Mouse (Mus musculus) kidney, adult 8-10 months (tissue): ENCODE measurements around the gene Mogat2.

ENCODE experiments used
- DNase-seq, 2 experiments: peaks; one replicate each; pipeline ENCODE4 v3.0.0; 2022

The Mogat2 gene

DNA sequence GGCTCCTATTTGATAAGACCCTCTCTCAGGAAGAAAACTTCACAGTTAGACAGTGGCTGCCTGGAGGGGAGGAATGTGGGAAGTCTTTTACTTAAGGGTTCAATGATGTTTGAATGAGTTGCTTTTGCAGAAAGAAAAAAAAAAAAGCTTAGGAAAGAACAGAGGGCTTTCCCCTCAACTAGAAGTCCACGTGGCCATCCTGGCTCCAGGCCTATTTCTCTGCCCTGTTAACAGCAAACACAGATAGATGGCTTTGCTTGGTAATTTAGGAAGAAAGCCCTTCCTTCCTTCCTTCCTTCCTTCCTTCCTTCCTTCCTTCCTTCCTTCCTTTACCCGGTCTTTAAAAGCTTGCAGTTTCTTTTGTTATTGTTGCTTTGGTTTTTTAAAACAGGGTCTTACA lies 3.5 kb downstream of the Mogat2 start:
- no peak for DNase-seq

- DNase-seq, result no peak
Measured at GRCm38 (mm10) chr7:99232571-99232970, 5.8 kb downstream of the Mogat2 start.

DNA sequence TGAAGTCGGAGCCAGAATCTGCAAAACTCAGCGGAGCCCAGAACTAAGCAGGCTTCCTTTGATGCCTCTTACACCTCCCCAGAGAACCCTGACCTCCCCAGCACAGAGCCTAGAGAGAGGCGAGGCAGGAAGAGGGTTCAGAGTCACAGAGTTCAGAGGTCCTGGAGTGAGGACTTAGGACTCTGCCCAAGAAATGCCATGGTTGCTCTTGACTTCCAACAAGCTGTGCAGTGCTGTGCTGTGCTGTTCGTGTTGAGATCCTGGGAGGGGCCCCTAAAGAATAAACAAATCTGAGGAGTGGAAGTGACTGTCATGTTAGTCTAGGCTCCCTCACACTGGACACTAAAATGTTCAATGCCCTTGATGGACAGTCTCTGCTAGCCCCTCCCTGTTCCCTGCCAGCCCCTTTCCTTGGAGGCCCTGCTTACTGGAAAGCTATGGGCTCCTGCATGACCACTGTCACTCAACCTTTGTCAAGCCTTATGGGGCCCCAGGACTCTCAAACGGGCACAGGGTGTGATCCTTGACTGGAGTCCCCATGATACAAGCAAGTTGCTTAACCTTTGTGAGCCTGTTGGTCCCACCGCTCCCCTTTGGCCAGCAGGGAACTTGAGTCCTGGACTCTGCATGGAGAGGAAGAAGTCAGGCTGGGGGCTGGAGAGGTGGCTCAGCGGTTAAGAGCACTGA lies 8.2 kb downstream of the Mogat2 start:
- DNase-seq, result peak; percentile 65 to 78

GRCm38 (mm10) chr7:99229411-99229810 lies 9.0 kb downstream of the Mogat2 start:
- peak; percentile 34 to 62 for DNase-seq

GRCm38 (mm10) chr7:99228825-99229224 lies 9.6 kb downstream of the Mogat2 start:
- no peak for DNase-seq

- DNase-seq, result no peak
Measured at GRCm38 (mm10) chr7:99227267-99227666, 11.2 kb downstream of the Mogat2 start.

DNA sequence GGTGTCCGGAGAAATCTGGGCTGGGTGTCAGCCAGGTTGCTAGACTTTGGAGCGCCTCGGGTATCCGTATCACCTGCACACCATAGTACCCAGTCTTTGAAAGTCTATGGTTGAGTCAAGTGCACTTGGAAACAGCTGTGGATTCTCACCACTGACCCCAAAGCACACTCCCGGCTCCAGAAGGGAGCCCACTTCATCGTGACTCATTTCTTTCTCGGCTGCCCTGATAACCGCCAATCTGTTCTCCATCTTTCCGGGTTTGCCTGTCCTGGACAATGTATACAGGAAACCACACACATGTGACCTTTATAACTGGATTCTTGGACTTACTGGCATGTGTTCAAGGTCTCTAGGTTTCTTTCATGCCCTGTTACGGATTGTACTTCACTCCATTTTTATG lies 11.8 kb downstream of the Mogat2 start:
- DNase-seq, result no peak

DNA sequence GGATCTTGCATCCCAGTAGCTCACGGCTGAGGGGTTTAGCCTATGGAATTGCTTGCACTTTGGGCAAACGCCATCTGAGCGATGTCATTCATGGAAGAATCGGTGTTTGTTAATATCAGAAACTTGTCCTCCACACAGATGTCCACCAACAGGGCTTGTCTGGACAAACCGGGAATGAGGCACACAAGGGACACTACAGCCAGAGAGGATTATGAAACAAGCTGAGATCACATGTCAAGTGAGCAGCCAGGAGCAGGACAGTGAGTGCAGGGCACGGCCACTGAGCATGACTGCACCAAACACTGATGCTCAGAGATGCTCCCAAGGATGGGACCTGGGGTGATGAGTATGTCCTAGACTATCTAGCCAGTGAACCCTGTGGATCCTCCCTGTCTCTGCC lies 13.0 kb downstream of the Mogat2 start:
- DNase-seq, result peak; percentile 37 to 57

DNA sequence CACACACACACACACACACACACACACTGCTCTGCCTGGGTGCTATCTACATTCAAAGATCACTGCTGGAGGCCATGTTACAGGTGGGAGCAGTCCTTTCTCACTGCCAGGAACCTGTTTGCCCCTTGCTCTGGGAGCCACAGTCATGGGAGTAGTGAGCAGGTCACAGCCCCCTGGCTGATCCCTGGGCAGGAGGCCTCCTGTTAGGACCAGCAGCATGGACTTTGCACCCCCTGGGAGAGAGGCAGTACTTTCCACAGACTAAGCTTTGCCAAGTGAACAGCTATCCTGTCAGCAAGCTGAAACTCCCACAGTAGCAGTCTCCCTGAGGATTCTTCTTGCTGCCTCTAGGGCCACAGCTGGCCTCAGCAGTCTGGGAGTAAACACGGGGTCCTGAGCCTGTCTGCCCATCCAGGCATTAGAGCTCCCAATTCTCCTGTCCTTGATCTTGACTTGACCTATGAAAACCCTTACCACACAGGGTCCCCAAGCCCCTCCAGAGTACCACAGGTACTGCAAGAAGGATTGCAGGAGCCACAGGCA lies 13.7 kb downstream of the Mogat2 start:
- peak; percentile 88 to 94 for DNase-seq

GRCm38 (mm10) chr7:99224225-99224624 lies 14.2 kb downstream of the Mogat2 start:
- peak; percentile 30 to 46 for DNase-seq

GRCm38 (mm10) chr7:99217338-99218074 lies 20.9 kb downstream of the Mogat2 start:
- no peak for DNase-seq

DNA sequence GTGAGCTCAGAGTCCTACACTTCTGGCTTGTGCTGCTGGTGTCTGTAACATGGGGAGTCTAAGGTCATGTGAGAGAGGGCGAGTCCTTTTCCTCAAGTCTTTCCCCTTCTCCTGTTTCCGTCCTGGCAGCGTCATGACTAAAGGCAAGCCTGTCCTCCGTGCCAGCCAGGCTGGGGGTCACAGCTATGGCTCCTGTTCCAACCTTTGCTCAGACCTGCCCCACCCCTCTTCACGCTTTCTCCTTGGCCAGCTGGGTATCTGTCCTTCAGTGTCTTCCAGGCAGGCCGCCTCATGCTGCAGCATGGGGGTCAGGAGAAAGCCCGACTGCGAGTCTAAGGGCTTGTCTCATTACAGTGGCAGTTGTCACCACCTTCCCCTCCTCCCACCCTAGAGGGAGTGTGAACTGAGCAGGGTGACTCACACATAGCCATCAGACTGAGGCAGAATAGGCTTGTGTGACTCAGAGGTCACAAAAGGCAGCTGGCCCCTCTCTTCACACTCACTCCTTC lies 23.0 kb downstream of the Mogat2 start:
- peak; percentile 71 to 73 for DNase-seq

DNA sequence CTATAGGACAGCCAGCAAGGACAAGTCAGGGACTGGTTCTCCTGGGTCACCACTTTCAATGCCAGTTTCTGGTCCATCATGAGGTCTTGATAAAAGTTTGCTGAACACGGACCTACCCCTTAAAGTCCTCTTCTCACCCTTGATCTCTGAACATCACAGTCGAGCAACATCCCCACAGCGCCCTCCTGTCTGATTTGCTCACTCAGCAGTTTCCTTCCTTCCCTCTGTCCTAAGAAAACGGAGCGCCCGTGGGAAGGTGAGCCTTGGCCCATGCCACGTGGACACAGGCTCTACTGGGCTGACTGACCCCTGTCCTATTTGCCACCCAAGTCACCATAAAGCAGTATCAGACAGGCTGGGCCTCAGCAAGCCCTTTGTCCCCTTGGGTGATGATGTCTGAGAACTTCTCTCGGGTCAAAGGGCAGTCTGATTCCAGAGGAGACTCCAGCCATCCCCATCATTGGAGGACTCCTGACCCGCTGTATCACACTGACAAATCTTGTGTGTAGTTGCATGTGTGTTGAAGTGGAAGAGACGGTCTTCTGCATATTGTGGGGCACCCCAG lies 23.7 kb downstream of the Mogat2 start:
- peak; percentile 56 to 68 for DNase-seq

DNA sequence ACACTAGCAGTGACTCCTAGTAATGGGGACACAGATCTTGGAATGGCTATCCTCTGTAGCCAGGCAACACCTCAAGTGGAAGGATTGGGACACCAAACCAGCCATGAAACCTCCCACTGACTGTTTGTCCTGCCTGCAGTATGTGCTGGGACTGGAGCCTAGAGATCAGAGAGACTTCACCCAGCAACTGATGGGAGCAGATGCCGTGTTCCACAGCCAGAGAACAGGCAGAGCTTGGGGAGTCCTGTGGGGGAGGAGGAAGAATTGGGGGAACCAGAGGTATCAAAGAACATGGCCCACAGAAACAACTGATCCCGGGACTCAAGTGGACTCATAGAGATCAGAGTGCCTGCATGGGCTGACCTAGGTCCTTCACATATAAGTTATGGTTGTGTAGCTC lies 24.7 kb downstream of the Mogat2 start:
- DNase-seq, result no peak

DNA sequence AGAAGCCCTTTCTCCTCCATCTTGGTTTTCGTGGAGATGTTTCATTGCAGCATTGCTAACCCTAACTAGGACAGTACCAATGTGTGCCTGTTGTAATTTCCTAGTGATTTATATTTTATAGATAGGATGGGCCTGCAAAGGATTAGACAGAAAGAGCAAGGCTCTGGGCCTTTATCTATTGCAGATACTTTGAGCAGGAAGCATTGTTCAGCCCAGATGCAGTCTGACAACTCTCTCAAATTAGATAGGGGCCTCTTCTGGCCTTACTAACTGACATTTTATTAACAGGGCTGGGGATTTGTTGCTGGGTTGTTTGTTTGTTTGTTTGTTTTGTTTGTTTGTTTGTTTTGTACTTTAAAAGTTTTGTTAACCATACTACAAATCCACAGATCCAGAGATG lies 25.4 kb downstream of the Mogat2 start:
- no peak for DNase-seq

DNA sequence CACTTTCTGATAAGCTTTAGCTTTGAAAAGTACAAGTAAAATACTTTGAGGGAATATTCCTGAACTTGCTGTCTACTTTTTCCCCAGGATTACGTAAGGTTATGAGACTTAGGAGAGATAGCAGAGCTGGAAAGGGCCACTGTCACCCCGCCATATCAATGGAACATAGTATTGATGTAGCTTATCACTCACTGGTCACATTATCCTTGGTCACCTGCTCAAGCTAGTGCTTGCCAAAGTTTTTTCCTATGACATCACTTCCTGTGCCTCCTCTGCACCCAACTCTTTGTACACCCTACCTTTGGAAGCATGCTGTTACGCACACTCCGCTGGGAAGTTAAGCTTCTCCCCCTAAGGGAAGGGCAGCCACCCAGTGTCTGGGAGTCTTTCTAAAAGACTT lies 29.7 kb downstream of the Mogat2 start:
- no peak for DNase-seq

GRCm38 (mm10) chr7:99206364-99206763 lies 32.1 kb downstream of the Mogat2 start:
- no peak for DNase-seq

DNA sequence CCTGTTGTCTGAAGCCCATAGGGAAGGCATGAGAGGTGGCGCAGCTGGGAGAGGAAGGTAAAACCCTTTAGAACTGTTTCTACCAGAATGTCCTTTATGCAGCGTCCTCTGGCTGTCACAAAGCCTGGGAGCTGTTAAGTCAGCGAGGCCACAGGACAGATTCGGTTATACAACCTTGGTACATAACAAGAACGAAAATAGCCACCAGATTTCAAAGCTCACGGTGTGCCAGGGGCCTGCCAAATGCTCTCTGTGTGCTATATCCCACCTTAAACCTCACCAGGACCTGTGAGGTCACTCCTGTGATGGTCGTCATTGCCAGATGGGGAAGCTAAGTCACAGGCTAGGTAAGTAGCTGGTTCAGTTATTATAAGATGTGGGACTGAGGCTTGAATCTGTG lies 36.3 kb downstream of the Mogat2 start:
- DNase-seq, result no peak

GRCm38 (mm10) chr7:99200290-99200689 lies 38.1 kb downstream of the Mogat2 start:
- DNase-seq, result no peak

DNA sequence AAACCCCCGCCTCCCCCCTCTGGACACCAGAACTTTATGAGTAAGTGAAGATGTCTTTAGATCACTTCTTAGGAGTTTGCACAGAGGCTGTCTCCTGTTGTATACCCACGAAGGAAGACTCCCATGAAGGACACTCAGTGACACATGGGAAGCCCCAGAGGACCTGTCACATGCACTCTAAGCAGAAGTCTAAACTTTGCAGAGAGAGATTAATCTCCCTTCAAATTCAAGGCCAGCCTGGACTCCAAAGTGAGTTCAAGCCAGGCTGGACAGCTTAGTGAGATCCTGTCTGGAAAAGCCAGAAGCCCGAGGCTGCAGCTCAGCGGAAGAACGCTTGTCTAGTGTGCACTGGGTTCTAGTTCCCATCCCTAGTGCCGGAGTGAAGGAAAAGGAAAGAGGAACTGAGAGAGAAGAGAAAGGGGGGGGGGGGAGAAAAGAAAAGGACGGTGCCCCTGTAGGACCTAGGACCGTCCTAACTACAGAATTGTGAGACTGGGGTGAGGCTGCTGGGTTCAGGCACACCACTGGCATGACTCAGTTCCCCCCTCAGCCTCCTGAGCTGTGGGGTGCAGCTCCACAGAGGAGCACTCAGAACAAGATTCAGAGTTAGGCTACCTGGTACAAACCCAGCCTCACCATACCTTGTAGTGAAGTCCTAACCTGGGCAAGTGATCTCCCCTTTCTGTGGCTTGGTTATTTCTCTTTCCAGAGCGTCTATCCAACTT lies 38.8 kb downstream of the Mogat2 start:
- no peak for DNase-seq

DNA sequence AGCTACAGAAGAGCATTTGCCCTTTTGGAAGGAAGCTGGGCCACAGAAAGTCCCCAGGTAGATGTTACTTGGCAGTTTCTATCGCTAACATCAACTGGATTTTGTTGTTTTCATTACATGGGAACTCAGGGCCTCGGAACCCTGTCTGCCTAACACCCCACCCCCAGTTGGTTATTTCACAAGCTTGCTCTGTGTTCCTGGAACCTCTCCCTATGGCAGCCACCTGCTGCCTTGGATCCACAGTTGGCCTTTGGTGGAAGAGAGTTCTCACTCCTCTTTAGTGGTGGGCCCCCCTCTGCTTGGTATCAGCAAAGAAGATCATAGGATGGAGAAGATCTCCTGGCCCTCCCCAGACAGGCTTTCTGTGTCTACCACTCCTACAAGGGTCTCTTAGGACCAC lies 39.6 kb downstream of the Mogat2 start:
- no peak for DNase-seq

DNA sequence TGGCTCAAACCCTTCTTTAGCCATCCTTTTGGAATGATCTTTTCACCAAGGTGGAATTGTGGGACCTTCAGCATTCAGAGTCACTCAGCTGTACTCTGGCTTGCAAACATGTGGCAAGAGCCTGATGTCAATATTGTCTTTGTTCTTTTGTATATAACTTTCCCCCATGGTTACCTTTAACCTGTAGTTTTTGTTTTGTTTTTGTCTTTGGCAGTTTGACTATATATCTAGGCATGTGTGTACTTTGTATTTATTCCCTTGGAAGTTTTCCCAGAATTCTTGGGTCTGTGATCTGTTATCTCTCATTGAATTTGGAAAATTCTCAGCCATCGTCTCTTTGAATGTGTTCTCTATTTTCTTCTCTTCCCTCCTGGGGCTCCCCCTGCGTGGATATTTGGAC lies 43.9 kb downstream of the Mogat2 start:
- DNase-seq, result no peak

- no peak for DNase-seq
Measured at GRCm38 (mm10) chr7:99193926-99194325, 44.5 kb downstream of the Mogat2 start.
